Mouse (Mus musculus) lung, postnatal 0 days (tissue): ENCODE measurements around the gene Lpxn.

Experiments
- CTCF ChIP-seq: IDR thresholded peaks from 2 replicates; pipeline ENCODE4 v1.5.1; 2016; ENCODE audit warnings: antibody characterized with exemption, mild to moderate bottlenecking
- EP300 ChIP-seq: IDR thresholded peaks from 2 replicates; pipeline ENCODE4 v1.6.1; 2016; ENCODE audit warnings: antibody characterized with exemption, mild to moderate bottlenecking, control low read depth

DNA sequence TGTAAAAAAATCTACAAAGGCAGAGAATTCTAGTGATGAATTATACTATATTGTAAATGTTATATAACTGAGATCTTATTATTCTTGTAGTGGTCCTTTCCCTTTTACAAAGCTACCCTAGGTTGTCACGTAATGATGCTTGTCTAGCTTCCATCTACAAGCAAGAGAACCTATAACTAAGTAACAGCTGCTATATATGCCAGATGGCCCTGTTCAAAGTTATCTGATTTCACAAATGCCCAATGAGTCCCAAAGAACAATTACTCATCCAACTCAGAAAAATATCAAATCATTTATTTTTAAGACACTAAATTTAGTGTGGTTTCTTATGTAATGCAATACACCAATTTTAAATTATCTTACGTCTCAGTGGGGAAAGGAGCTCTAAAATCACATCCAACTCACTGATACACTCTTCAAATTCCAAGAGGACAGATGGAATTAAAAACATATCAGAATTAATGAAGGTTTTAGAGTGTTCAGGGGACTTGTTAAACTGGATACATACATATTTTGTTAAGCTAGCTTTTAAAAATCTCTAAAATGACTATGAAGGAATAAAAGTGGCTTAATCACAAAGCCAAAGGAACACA is 9.1 kb upstream of the Lpxn start:
- TF ChIP-seq CTCF (no peak), EP300 (no peak)
